Mouse (Mus musculus): ENCODE results near the gene Kctd21. TPM values are rescaled to one million over a fixed set of nuclear protein-coding genes. Genes with fewer than 3 reads are reported as not detected.

Kctd21 gene
- total and polyA plus RNA-seq, 3 experiments = 0.19 to 0.81 (median 0.46) TPM

GRCm38 (mm10) chr7:97349438-97349837, 17.3 kb downstream of the Kctd21 start:
- H3K9me3 ChIP-seq (replicated peaks; ENCODE audit: low read length) = no peaks in the 10 kb centered on the region
- H3K36me3 ChIP-seq (replicated peaks in 1 of 2; ENCODE audit: control insufficient read depth in 1 of 2, insufficient read depth in 1 of 2, low read length in 1 of 2) = peaks cover 0 to 2% of the 10 kb centered on the region in 2 experiments
- peaks cover 7 to 17% of the 10 kb centered on the region in 2 experiments; a peak in 3 of 4 replicates for H3K4me1 ChIP-seq (ENCODE audit: control insufficient read depth in 1 of 2, insufficient read depth in 2 of 2)
- no peak overlapping the region for H3K4me2 ChIP-seq (ENCODE audit: insufficient read depth, low read depth, poor library complexity, severe bottlenecking)
- H3K27ac ChIP-seq (ENCODE audit: insufficient read depth, low read depth) = no peak overlapping the region
- dilution Hi-C loops (cut with MboI; ENCODE audit: extremely low pct_ligation_motif_present, extremely low pct_unique_long_range_greater_than_20kb, low sequenced_read_pairs) (no loop called here), in situ Hi-C loops (cut with MboI; ENCODE audit: low pct_ligation_motif_present, low pct_unique_long_range_greater_than_20kb, low sequenced_read_pairs) (no loop called here)
- DNase-seq (ENCODE audit: extremely low read depth) = no peak
- H3K27me3 ChIP-seq (replicated peaks) = no peaks in the 10 kb centered on the region
- no peak for TF ChIP-seq JUN (IDR thresholded peaks at IDR 0.05; ENCODE audit: insufficient read depth, low read depth, low read length)
- TF ChIP-seq UBTF (IDR thresholded peaks at IDR 0.05; ENCODE audit: low read depth, low read length) = no peak
- no peak for TF ChIP-seq MXI1 (IDR thresholded peaks at IDR 0.05; ENCODE audit: low read depth, low read length)
- TF ChIP-seq SIN3A (IDR thresholded peaks at IDR 0.05; ENCODE audit: low read length) = no peak
- TF ChIP-seq JUND (conservative IDR thresholded peaks at IDR 0.05; ENCODE audit: low read depth, low read length) = no peak
- TF ChIP-seq E2F4 (IDR thresholded peaks at IDR 0.05; ENCODE audit: insufficient replicate concordance, low read depth, low read length) = no peak
- no peak for TF ChIP-seq CHD2 (IDR thresholded peaks at IDR 0.05; ENCODE audit: low read length)
- TF ChIP-seq BHLHE40 (IDR thresholded peaks at IDR 0.05; ENCODE audit: low read depth, low read length) = no peak
- no peak for TF ChIP-seq USF2 (conservative IDR thresholded peaks at IDR 0.05; ENCODE audit: low read depth, low read length)
- TF ChIP-seq TCF12 (IDR thresholded peaks at IDR 0.05; ENCODE audit: low read depth, low read length) = no peak
- no peak for TF ChIP-seq HCFC1 (IDR thresholded peaks at IDR 0.05; ENCODE audit: low read depth, low read length)
- no peak for TF ChIP-seq TBP (conservative IDR thresholded peaks at IDR 0.05; ENCODE audit: low read depth, low read length)
- TF ChIP-seq ZC3H11A (IDR thresholded peaks at IDR 0.05; ENCODE audit: low read depth, low read length) = no peak
- TF ChIP-seq ETS1 (conservative IDR thresholded peaks at IDR 0.05; ENCODE audit: low read depth, low read length) = no peak
- no peak for TF ChIP-seq MAX (IDR thresholded peaks at IDR 0.05; ENCODE audit: low read length)
- TF ChIP-seq NELFE (IDR thresholded peaks at IDR 0.05; ENCODE audit: low read depth, low read length) = no peak
- no peak for TF ChIP-seq NRF1 (IDR thresholded peaks at IDR 0.05; ENCODE audit: low read depth, low read length)
- no peak for TF ChIP-seq CTCF (conservative IDR thresholded peaks at IDR 0.05 in 1 of 2, IDR thresholded peaks at IDR 0.05 in 1 of 2; ENCODE audit: low read depth in 2 of 2, low read length in 2 of 2)
- TF ChIP-seq RCOR1 (conservative IDR thresholded peaks at IDR 0.05; ENCODE audit: low read depth, low read length) = no peak
- TF ChIP-seq MYC (IDR thresholded peaks at IDR 0.05; ENCODE audit: low read depth, low read length) = no peak
- no peak overlapping the region for H3K4me3 ChIP-seq (replicated peaks in 1 of 3; ENCODE audit: low read depth in 2 of 3, low read length in 2 of 3, poor library complexity in 1 of 3)
- no peaks in the 10 kb centered on the region for H3K79me2 ChIP-seq (replicated peaks; ENCODE audit: control insufficient read depth, extremely low read depth, insufficient read depth, poor library complexity, severe bottlenecking)
- H3K9ac ChIP-seq (ENCODE audit: insufficient read depth, low read depth) = no peak overlapping the region

GRCm38 (mm10) chr7:97350891-97351290, 18.8 kb downstream of the Kctd21 start:
- no peak overlapping the region for H3K4me3 ChIP-seq (replicated peaks in 1 of 3; ENCODE audit: low read depth in 2 of 3, low read length in 2 of 3, poor library complexity in 1 of 3)
- H3K9ac ChIP-seq (ENCODE audit: insufficient read depth, low read depth) = no peak overlapping the region
- TF ChIP-seq TCF12 (IDR thresholded peaks at IDR 0.05; ENCODE audit: low read depth, low read length) (no peak), MAZ (IDR thresholded peaks at IDR 0.05; ENCODE audit: low read depth, low read length) (no peak)
- H3K27me3 ChIP-seq (replicated peaks) = no peaks in the 10 kb centered on the region
- no peak overlapping the region for H3K27ac ChIP-seq (ENCODE audit: insufficient read depth, low read depth)
- no peaks in the 10 kb centered on the region for H3K9me3 ChIP-seq (replicated peaks; ENCODE audit: low read length)
- H3K36me3 ChIP-seq (replicated peaks in 1 of 2; ENCODE audit: control insufficient read depth in 1 of 2, insufficient read depth in 1 of 2, low read length in 1 of 2) = peaks cover 0 to 2% of the 10 kb centered on the region in 2 experiments
- in situ Hi-C loops (cut with MboI; ENCODE audit: low pct_ligation_motif_present, low pct_unique_long_range_greater_than_20kb, low sequenced_read_pairs) (no loop called here), dilution Hi-C loops (cut with MboI; ENCODE audit: extremely low pct_ligation_motif_present, extremely low pct_unique_long_range_greater_than_20kb, low sequenced_read_pairs) (no loop called here)
- no peak overlapping the region for H3K4me2 ChIP-seq (ENCODE audit: insufficient read depth, low read depth, poor library complexity, severe bottlenecking)
- DNase-seq (ENCODE audit: extremely low read depth) = no peak
- peaks cover 16 to 31% of the 10 kb centered on the region in 2 experiments for H3K4me1 ChIP-seq (ENCODE audit: control insufficient read depth in 1 of 2, insufficient read depth in 2 of 2)
- H3K79me2 ChIP-seq (replicated peaks; ENCODE audit: control insufficient read depth, extremely low read depth, insufficient read depth, poor library complexity, severe bottlenecking) = no peaks in the 10 kb centered on the region
